Mouse (Mus musculus) olfactory bulb, adult 2 months (tissue): Measurements from ENCODE around the gene Abca13.

Source experiments
- CTCF ChIP-seq: fragments of 200-500 bp; IDR thresholded peaks from 2 replicates; pipeline ENCODE4 v1.5.1; 2012; ENCODE audit warnings: low read depth, mild to moderate bottlenecking, low read length, moderate library complexity; ENCODE audit not compliant: insufficient read depth
- POLR2A ChIP-seq: fragments of 200-500 bp; IDR thresholded peaks from 2 replicates; pipeline ENCODE4 v1.6.1; 2012; ENCODE audit warnings: mild to moderate bottlenecking, low read depth, low read length, moderate library complexity; ENCODE audit not compliant: insufficient read depth

- TF ChIP-seq CTCF = no peak
- TF ChIP-seq POLR2A = no peak
These were observed 493.2 kb downstream of the Abca13 start for GRCm38 (mm10) chr11:9684952-9685351.
